Mouse (Mus musculus): Measurements from ENCODE around the gene Cacna2d2. TPM values are rescaled to one million over a fixed set of nuclear protein-coding genes. Genes with fewer than 3 reads are reported as not detected.
"Not testable (repeated sequence)": the region's sequence is repeated elsewhere in the genome, so short reads cannot be mapped to it uniquely, and the experiment has no call there.

Gene Cacna2d2
- total RNA-seq, 1 experiment from 2014 or later: 0.37 TPM

DNA sequence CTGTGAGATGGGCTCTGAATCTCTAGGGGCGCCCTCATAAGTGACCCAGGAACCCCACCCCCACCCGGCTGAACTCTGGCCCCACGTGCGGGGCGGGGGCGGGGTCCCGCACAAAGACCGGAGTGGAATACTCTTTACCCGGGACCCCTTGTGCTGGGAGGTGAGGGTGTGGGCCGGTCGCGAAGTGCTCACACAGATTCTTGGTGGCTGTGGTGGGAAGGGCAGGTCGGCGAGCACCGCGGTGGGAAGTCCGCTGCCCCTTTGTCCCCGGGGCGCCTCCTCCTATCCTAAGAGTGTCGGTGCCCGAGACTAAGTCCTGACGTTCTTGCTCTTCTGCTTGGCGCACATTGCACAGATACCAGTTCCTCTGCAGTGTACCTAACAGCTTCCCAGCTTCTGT, 169.9 kb downstream of the Cacna2d2 start:
- ATAC-seq (replicated peaks; ENCODE audit: low read depth, poor library complexity, severe bottlenecking): peak; percentile 10; the same call in 1 of the 2 replicates

DNA sequence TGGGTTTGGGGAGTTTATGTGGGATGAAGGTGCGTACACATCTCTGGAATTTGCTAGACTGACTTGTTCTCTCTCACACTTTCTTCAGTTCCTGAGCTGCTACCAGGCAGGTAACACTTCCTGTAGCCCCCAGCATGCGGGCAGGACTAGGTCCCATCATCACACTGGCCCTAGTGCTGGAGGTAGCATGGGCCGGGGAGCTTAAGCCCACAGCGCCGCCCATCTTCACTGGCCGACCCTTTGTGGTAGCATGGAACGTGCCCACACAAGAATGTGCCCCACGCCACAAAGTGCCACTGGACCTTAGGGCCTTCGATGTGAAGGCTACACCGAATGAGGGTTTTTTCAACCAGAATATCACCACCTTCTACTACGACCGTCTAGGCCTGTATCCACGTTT, 170.6 kb downstream of the Cacna2d2 start:
- ATAC-seq (replicated peaks; ENCODE audit: low read depth, poor library complexity, severe bottlenecking): no peak

DNA sequence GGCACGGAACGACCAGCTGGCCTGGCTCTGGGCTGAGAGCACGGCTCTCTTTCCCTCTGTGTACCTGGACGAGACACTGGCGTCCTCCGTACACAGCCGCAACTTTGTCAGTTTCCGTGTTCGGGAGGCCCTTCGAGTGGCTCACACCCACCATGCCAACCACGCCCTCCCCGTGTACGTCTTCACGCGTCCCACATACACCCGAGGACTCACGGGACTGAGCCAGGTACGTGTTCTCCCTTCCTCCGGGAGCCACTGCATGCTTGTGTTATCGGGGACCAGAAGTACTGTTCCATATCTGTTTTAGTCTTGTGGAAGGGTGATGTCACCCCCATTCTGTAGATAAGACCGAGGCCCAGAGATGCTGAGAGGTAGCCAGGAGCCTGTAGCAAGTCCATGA, 171.4 kb downstream of the Cacna2d2 start:
- no peak for ATAC-seq (replicated peaks; ENCODE audit: low read depth, poor library complexity, severe bottlenecking)

DNA sequence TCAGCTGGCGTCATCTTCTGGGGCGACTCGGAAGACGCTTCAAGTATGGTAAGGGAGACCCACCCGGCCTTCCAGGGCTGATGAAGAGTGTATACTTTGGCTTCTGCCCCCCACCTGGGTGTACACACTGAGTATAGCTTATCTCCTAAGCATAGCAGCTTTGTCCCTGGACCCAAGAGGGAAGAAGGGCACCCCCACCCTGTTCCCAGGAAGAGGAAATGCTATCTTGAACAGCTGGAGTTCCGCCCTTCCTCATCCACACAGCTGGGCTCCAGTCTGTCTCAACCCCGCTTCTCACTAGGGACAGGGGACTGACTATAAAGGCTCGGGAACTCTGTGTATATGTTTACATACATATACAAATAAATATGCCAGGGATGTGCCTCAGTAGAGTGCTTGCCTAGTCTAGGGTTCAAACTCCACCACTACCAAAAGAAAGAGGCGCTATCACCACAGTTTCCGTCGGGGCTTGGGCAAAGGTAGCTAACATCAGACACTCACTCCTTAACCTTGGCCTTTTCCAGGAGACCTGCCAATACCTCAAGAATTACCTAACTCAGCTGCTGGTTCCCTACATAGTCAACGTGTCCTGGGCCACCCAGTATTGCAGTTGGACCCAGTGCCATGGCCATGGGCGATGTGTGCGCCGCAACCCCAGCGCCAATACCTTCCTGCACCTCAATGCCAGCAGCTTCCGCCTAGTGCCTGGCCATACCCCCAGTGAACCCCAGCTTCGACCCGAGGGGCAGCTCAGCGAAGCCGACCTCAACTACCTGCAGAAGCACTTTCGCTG, 172.3 kb downstream of the Cacna2d2 start:
- ATAC-seq (replicated peaks; ENCODE audit: low read depth, poor library complexity, severe bottlenecking): no peak

DNA sequence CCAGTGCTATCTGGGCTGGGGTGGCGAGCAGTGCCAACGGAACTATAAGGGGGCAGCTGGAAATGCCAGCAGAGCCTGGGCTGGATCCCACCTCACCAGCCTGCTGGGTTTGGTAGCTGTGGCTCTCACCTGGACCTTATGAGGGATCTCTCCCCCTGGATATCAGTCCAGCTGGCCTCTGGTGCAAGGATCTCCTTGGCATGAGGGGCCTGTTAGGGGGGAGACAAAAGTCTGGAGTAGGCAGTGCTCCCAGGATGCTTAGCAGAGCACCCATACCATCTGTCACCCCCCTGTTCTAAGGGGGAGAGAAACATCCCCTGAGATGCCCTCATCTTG, 172.9 kb downstream of the Cacna2d2 start:
- ATAC-seq (replicated peaks; ENCODE audit: low read depth, poor library complexity, severe bottlenecking): no peak

DNA sequence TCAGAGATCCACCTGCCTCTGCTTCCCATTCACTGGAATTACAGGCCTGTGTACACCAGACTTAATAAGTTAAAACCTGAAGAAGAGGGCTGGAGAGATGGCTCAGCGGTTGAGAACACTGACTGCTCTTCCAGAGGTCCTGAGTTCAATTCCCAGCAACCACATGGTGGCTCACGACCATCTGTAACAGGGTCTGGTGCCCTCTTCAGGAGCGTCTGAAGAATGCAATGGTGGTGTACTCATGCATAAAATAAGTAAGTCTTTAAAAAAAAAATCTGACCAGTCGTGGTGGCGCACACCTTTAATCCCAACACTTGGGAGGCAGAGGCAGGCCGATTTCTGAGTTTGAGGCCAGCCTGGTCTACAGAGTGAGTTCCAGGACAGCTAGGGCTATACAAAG, 174.4 kb downstream of the Cacna2d2 start:
- ATAC-seq (replicated peaks; ENCODE audit: low read depth, poor library complexity, severe bottlenecking): not testable (repeated sequence)

DNA sequence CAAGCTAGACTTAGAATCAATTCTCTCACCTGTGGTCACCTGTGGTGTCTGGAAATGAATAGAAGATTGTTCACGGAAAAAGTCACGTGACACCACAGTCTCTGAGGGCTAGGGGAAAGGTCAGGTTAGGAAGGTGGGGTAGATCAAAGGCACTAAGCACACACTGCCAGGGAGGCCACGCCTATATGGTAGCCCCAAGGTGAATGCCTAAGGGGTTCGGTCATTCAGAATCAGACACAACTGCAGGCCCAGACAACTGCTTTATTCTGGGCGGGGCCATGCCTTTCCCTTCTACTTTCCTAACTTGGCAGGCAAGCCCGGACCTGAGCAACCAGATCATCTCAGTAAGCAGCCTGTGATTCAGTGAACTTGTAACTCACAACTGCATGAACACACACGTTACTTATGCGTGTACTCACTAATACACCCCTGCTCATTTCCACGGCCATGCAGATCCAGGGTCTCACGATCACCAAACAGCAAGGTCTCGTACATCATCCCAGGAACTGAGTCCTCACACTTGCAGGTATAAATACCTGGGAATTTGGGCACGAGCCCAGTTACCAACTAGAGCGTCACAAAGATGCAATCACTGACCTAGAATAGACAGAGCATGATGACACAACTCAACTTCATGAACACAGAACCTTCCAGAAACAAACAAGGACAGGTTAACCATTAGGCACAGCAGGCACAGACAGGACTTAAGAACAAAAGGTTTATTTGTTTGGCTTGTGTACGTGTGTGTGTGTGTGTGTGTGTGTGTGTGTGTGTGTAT, 176.4 kb downstream of the Cacna2d2 start:
- no peak for ATAC-seq (replicated peaks; ENCODE audit: low read depth, poor library complexity, severe bottlenecking)

DNA sequence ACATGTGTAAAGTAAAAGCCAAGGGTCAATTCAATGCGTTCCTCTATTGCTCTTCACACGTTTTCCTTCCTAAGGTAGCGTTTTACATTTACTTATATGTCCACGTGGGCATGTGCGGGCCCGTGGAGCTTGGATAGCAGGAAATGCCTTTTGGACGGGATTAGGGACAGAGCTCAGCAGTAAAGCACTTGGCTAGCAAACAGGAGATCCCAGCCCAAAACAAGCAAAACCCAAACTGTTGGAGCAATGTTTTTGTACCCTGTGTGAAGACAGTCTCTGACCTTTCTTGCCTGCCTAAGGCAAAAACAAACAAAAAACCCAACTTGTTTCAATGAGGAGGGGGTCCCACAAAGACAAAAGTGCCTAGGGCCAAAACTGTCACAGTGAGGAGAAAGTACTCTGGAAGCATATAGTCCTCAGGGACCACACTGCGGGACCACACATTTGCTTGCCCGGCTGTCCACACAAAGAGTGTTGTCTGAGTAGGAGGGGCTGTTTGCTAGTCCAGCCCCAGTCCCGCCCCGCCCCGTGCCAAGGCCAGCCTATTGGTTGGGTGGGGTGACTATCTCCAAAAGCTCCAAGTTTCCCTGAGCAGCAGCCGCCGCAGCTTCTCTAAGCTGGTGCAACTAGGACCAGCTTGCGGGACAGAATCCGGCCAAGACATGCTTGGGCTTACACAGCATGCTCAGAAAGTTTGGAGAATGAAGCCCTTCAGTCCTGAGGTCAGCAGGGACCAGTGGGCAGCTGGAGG, 177.1 kb downstream of the Cacna2d2 start, which contains the start of gene Hyal1:
Gene Hyal1, plus strand, starts transcription at position 571 of the 751 bp plus-strand sequence.
- ATAC-seq (replicated peaks; ENCODE audit: low read depth, poor library complexity, severe bottlenecking): peak; percentile 65

DNA sequence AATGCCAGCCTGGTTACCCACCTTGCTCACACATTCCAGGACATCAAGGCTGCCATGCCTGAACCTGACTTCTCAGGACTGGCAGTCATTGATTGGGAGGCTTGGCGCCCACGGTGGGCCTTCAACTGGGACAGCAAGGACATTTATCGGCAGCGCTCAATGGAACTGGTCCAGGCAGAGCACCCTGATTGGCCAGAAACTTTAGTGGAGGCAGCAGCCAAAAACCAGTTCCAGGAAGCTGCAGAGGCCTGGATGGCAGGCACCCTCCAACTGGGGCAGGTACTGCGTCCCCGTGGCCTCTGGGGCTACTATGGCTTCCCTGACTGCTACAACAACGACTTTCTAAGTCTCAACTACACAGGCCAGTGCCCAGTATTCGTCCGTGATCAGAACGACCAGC, 178.5 kb downstream of the Cacna2d2 start:
- ATAC-seq (replicated peaks; ENCODE audit: low read depth, poor library complexity, severe bottlenecking): no peak

DNA sequence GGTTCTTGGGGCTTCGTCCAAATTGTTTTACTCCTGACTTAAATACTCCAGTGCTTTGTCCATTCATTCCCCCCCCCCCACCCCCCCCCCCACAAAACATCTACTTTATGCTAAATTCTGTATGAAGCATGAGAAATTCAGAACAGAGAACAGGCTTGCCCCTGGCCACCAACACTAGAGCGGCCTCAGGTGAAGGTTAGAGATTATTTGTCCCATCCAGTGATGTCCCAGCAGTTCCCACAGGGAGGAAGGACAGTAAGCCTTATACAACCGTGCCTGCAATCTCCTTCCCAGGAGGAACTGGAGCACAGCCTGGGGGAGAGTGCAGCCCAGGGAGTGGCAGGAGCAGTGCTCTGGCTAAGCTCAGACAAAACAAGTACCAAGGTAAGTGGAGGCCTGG, 179.2 kb downstream of the Cacna2d2 start, which contains the start of gene Naa80:
Gene Naa80, plus strand, starts transcription at position 301 of the 400 bp plus-strand sequence.
- ATAC-seq (replicated peaks; ENCODE audit: low read depth, poor library complexity, severe bottlenecking): no peak

Other genes starting within 250 kb of the Cacna2d2 start
- gene Dock3, start 167.7 kb upstream of the Cacna2d2 start, total RNA-seq (2017): 0.23 and 1.6 TPM in 2 replicates
- gene Mapkapk3, start 109.7 kb upstream of the Cacna2d2 start, total RNA-seq (2017): 61.4 and 71.9 TPM in 2 replicates
- gene Cish, start 103.6 kb upstream of the Cacna2d2 start, total RNA-seq (2017): 0.27 and 0.39 TPM in 2 replicates
- gene Hemk1, start 61.3 kb upstream of the Cacna2d2 start, total RNA-seq (2017): 8.1 and 16.1 TPM in 2 replicates
- 0.23 and 0.44 TPM in 2 replicates for gene 6430571L13Rik, start 59.0 kb upstream of the Cacna2d2 start, total RNA-seq (2017)
- gene Tmem115, start 134.3 kb downstream of the Cacna2d2 start, total RNA-seq (2017): 15.1 and 17.2 TPM in 2 replicates
- 13.7 and 33.9 TPM in 2 replicates for gene Cyb561d2, start 142.6 kb downstream of the Cacna2d2 start, total RNA-seq (2017)
- gene Nprl2, start 142.6 kb downstream of the Cacna2d2 start, total RNA-seq (2017): 12.8 and 15.2 TPM in 2 replicates
- gene Zmynd10, start 147.7 kb downstream of the Cacna2d2 start, total RNA-seq (2017): not detected in 2 replicates
- gene Rassf1, start 151.9 kb downstream of the Cacna2d2 start, total RNA-seq (2017): 29.3 and 37.4 TPM in 2 replicates
- gene Tusc2, start 163.6 kb downstream of the Cacna2d2 start, total RNA-seq (2017): 11.8 and 14.8 TPM in 2 replicates
- 6.9 and 7.2 TPM in 2 replicates for gene Hyal2, start 168.3 kb downstream of the Cacna2d2 start, total RNA-seq (2017)
- 0.53 and 1.2 TPM in 2 replicates for gene Hyal1, start 177.3 kb downstream of the Cacna2d2 start, total RNA-seq (2017)
- 13.3 TPM in 2 replicates for gene Naa80, start 179.3 kb downstream of the Cacna2d2 start, total RNA-seq (2017)
- 0.87 and 3.9 TPM in 2 replicates for gene Hyal3, start 181.2 kb downstream of the Cacna2d2 start, total RNA-seq (2017)
- gene Ifrd2, start 188.0 kb downstream of the Cacna2d2 start, total RNA-seq (2017): 59.3 and 59.7 TPM in 2 replicates
- gene Sema3b, start 209.6 kb downstream of the Cacna2d2 start, total RNA-seq (2017): not detected in 2 replicates
- gene Gnai2, start 235.8 kb downstream of the Cacna2d2 start, total RNA-seq (2017): 319 and 345 TPM in 2 replicates

Data from common myeloid progenitor, adult 5-6 weeks (primary cell).